Mouse (Mus musculus): ENCODE data around the gene Arhgap24. TPM values are rescaled to one million over a fixed set of nuclear protein-coding genes. Genes with fewer than 3 reads are reported as not detected.

The Arhgap24 gene
- polyA plus RNA-seq, 1 experiment = 21.3 TPM

DNA sequence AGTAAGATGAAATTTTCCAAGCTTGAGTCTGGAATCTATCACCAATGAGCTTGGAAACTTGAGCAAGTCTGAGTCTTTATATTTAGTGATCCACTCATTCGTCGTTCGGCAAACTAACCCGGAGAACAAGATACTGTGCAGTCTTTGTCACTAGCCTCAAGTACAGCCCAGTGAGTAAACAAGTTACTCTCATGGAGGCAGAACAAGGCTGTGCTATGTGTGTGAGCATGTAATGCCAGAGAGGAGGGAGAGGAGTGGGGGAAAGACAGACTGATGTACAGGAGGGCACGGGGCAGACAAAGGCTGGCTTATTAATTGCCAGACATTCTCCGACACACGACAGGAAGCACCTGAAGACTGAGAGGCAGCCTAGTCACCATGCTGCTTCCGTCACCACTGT lies 97.2 kb downstream of the Arhgap24 start:
- DNase-seq (ENCODE audit: low spot score) = no peak

DNA sequence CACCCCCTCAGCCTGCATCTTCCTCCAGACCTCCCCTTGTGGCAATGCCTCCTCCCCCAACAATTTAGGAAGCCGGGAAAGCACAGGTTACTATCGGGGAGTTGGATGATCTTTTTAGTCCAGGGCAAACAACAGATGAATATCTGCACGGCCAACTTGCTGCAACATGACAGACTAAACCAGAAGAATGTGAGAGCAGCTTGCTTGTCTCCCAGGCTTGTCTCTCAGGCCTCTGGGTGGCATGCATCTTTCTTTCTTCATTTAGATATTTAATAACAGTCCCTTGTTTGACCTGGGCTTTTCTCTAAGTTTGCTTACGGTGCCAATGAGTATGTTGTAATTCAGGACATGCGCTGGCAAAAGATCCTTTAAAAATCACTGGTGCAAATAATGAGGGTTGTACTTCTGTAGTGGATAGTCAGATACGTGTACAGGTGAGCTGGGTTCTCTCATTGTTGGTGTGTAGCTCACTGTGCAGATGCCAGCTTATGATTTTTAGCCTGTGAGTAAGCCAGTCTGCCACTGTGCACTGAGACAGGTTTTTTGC lies 101.7 kb downstream of the Arhgap24 start:
- no peak for DNase-seq (ENCODE audit: low spot score)

DNA sequence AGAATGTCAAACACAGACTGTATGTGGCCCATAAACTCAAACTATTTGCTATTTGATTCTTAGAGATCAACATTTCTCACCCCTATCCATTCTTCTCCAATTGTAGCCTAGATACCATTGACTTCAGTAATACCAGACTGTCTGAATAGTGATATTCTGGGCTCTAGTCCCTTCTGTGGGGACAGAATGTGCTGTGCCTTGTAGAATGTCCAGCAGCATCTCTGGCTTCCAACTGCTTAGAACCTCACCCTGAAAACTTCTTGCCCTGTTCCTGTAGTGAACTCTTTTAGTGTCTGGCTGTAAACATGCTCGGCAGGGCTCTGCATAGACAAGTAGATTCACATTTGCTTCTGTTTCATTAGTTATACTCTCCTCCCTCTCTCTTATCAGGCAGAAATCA lies 110.2 kb downstream of the Arhgap24 start:
- DNase-seq (ENCODE audit: low spot score) = no peak

DNA sequence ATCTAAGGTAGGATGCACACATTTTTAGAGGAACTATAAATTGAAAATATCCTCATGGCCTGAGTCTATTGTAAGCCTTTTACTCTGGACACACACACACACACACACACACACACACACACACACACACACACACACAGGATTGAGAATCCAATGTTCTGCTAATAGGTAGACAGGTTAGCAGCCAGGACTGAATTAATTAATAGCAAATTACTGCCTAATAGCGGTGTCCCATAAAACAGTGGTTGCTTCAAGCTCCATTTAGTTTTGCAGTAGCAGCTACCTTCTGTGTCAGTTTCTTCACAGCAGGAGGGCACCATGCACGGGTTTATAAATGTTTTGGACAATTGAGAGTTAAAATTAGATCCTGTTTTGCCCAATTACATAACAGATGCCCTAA lies 111.9 kb downstream of the Arhgap24 start:
- DNase-seq (ENCODE audit: low spot score) = no peak

DNA sequence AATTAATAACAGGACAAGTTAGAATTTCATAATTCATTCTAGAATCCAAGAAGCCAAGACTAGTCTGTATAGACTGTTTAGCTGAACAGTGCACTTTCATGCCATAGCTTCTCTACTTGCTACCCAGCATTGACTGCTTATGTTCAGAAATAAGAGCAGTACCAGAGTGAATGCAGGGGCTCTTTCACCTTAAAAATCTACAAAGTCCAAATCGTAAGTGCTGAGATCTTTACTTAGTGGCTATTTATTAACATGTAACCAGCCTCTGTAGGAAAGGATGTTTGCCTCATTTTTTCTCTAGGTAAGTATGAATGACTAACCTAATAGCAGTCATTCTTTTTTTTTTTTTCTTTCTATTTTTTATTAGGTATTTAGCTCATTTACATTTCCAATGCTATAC lies 117.9 kb downstream of the Arhgap24 start:
- DNase-seq (ENCODE audit: low spot score) = no peak

DNA sequence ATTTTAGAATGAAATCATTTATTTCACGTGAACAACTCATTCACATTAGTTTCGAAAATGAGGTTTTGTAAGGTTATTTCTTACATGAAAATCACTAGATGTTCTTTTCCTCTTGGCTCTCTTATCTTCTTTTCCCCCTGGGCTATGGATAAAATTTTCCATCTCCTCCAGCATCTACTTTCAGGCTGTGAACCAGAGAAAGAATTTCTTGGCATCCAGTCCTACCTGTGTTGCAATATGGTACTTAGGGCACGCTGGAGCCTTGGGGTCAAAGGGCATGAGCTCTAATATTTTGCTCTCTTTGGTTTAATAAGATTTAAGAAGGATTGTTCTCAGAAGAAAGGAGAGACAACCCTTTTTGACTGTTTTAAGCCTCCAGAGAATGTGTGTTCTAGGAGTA lies 132.4 kb downstream of the Arhgap24 start:
- DNase-seq (ENCODE audit: low spot score) = no peak

DNA sequence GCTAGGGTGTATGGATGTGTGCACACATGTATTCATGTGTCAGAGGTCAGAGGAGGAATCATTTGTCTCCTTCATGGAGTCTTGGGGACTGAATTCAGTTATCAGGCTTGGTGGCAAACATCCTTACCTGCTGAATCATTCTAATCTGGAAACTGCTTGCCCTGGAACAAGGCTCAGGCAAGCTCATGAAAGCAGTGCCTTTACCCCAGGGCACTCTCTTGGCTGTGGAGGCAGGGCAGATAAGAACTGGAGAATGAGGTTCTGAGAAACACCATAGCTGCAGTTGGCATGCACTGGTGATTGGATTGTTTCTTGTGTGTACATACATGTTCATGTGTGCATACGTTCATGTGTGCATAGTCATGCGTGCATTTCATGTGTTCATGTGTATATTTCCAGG lies 132.9 kb downstream of the Arhgap24 start:
- DNase-seq (ENCODE audit: low spot score) = no peak

DNA sequence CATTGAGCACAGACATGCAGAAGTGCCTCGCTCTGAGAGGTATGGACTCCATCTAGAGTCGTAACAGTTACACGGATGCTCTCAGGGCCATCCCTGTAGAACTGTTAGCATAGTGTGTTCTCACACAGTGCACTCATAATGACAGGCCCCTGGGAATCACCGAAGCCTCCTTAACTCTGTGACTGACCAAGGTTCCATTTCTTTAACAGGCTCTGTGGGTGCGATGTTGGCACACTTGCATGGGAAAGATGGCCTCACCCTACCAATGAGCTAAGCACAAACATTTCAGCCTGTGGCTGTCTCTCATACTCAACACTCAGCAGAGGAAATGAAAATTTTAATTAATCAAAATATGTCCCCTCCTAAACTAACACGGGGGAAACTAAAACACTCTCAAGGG lies 134.1 kb downstream of the Arhgap24 start:
- DNase-seq (ENCODE audit: low spot score) = no peak

DNA sequence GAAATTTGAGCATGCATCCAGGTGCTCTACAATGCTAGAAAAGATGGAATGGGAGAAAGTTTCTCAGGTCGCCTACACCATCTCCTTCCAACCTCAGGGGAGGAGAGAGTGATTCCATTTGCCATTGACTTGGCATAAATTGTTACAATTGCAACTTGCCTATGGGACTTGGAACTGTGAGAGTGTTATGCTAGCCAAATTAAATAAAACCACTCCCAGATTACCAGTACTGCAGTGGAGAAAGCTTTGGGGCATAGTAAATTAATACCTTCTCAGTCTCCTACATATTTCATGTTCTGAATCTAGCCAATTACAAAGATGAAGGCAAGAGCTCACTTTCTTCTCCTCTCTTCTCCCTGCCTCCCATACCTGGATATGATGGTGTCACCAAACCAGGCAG lies 139.8 kb downstream of the Arhgap24 start:
- DNase-seq (ENCODE audit: low spot score) = no peak

DNA sequence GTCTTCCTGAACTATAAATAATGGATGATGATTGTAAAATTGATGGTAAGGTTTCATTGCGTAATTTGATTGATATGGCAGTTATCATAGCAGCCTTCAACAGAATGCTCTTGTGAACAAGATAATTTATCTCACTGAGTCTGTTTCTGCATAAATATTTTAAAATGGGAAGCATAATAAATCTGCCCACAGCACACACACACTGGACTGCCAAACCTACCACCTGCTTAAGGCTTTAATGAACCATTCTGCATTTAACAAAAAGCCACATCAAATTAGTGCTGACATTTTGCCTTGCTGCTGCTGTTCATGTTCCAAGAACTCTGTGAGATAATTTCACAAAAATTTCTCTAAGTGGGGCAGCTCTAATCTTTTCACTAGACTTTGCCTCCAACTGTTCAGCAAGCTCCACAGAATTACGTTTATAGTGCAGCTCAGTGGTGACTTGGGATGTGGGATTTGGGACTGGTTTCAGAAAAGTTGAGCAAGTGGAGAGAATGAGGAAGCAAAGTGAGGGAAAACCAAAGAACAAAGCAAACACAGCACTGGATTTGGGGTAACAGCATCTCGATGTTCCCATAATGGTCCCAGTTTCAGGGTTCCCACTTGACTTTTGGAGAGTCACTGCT lies 142.7 kb downstream of the Arhgap24 start:
- DNase-seq (ENCODE audit: low spot score) = no peak

DNA sequence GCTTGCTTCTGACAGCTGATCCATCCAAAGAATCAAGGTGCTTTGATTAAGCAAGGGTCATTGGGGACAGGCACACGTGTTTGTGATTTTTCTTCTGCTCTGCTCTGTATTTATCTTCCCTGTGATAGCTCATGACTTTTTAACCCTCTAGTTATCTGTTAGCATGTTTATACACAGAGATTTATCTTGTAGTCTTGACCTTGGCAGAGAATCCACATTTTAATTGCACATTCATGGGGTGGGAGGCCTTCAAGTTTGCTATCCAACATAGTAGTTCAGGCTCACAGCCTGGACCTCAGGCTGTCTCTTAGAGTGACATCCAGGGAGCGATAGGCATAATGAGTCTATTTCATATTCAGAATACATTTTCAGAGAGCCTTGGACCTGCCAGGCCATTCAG lies 145.5 kb downstream of the Arhgap24 start:
- DNase-seq (ENCODE audit: low spot score) = no peak

DNA sequence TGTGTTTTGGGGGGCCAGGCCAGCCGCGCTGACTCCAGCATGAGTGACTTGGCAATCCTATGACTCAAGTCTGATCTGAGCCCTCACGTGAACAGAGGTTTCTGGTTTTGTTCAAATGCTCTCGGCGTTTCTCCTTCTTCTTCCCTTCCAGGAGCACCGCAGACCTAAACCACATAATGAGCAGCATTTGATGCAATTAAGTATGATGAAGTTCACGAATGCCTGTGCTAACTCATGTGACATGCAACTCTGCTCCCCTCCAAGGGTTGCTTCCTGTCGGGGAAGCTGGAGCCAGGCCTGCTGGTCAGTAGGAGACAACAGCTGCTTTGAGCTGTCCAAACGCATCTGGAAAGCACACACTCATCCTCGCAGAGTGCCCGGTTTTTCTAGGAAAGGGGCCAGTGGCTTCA lies 148.2 kb downstream of the Arhgap24 start:
- no peak for DNase-seq (ENCODE audit: low spot score)

DNA sequence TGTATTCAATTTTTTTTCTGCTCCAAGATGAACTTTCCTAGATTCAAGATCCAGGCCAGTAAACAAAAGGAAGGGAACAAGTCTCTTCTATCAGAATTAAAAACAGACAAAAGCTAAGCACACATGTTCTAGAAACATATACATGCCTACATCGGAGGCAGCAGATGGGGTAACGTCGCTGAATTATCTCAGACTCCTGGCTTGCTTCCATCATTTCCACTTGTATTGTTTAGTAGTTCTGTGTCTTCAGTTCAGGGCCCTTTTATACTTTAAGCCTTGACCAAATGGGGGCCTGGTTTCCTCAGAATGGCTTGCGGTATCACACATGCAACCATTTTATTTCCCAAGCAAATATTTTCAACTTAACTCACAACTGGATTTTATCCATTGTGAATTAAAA lies 154.4 kb downstream of the Arhgap24 start:
- no peak for DNase-seq (ENCODE audit: low spot score)

DNA sequence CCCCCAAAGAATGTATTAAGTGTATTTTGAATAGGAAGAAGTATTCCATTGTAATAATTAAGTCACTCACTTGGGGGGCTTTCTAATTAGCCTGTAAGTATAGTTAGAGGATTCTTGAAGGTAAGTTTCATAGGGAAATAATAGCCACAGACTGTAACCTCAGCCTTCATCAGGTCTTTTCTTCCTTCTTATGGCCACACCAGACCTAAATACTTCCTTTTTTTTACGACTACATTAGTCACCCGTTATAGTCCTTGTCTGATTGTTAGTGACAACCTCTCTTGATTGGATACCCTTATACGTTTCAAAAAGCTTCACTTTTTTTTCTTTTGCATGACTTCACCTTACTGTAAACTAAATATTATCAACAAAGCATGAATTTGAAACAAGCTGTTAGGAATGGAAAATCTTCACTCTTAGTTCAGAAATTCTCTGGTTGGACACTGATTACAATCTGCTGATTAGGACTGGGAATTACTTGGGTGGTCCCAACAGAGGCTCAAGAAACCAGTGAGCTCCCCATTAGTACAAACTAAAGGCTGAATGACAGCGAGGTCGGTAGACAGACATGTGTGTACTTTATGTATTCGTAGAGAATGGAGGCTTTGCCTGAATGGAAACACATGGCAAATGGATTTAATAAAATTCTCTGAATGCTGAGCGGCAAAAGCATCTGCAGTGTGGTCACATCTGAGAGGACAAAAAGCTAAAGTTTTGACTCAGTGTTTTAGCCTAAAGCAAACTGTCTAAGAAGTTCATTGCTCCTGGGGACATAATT lies 158.8 kb downstream of the Arhgap24 start:
- DNase-seq (ENCODE audit: low spot score) = no peak

DNA sequence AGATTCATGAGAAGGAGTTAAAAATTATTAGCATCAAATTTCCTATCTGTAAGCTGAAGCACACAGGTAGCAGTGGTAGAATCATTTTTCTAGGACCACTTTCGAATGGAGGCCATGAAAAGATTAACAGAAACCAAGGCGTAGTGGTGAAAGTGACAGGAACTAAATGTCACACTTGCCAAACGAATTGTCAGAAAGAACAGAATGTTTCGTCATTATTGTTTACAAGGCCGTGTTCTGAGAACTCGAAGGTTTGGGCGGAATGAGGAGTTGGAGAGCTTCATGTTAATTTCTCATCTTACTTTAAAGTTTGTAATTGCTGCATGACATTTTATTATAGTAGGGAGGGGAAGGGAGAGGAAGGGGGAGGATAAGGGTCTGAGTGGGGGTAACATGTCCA lies 162.2 kb downstream of the Arhgap24 start:
- no peak for DNase-seq (ENCODE audit: low spot score)

DNA sequence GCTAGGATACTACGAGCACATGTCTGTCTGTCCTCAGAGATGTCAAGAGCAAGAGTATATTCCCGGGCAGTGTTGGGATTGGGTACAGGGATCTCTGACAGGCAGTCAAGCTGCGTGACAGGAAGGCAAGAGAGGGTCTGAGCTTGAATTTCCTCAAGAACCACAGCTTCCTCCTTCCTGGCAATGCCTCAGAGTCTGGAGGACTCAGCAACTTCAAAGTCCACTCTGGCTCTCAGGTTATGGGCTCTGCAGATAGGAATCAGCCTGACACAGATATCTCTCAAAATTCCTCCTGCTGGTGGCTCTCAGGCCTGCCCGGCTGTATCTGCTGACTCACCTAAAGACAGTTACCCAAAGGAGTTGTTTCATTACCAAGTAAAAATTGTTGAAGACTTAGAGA lies 162.6 kb downstream of the Arhgap24 start:
- no peak for DNase-seq (ENCODE audit: low spot score)

DNA sequence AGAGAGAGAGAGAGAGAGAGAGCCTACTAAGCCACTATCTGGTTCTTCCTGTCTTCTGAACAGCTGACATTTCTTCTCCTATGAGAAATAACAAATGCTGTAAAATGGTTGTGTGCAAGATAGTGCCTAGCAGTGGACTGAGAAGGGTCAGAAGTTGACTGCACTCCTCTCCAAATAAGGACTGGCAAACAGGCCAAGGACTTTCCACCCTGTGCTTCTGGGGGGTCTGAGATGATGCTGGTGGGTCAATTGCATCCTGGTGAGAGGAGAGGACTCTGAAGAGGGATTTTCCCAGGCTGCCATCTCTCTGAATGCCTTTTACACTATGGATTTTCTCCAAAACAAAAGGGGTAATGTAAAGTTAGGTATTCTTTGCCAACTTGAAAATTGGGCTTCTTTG lies 177.9 kb downstream of the Arhgap24 start:
- no peak for DNase-seq (ENCODE audit: low spot score)

DNA sequence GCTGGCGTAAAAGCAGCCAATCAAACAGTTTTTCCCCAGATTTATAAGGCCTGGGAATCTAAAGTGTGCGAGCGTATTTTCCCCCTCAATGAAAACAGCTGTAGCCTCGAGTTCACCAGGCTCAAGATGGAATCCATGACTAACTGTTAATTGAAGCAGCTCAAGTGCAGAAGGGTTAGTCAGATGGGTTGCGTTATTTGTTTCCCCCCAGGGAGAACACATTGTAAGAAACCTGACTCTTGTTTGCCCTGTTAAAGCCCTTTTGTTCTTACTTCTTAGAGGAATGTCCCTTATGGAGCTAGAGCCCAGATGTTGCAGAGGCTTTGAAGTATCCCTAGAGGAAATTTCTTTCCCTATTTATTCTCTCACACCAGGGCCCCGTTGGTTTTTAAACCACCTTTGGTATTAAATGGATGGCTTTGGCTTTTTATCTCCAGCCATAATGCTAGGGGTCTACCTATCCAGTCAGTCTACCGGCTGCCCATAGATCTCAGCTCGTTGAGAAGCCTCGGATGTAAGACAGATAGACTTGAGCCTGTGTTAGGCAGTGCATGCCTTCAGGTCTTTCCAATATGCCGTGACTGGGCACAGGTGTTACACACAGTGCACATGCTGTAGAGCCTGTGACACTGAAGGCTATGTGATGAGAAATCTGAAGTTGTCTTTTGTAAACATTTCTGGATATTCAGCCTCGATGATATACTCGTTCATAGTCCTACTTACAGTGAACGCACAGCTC lies 184.0 kb downstream of the Arhgap24 start:
- no peak for DNase-seq (ENCODE audit: low spot score)

DNA sequence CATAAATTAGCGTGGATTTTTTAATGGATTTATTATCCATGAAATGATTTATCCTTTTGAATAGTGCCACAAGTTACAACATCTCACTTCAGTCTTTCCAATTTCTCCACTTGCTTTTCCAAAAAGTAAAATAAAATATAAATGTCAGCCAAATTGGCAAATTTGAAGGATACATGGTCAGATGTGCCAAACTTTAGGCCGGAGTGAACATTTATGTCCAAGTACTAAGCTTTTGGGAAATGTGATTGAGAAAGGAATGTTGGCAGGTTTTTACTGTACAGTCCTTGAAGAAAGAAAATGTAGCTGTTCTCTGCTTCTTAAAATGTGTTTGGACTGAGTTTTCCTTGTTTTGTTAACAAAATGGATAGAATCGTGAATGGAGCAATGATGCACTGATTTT lies 185.7 kb downstream of the Arhgap24 start:
- DNase-seq (ENCODE audit: low spot score) = no peak

DNA sequence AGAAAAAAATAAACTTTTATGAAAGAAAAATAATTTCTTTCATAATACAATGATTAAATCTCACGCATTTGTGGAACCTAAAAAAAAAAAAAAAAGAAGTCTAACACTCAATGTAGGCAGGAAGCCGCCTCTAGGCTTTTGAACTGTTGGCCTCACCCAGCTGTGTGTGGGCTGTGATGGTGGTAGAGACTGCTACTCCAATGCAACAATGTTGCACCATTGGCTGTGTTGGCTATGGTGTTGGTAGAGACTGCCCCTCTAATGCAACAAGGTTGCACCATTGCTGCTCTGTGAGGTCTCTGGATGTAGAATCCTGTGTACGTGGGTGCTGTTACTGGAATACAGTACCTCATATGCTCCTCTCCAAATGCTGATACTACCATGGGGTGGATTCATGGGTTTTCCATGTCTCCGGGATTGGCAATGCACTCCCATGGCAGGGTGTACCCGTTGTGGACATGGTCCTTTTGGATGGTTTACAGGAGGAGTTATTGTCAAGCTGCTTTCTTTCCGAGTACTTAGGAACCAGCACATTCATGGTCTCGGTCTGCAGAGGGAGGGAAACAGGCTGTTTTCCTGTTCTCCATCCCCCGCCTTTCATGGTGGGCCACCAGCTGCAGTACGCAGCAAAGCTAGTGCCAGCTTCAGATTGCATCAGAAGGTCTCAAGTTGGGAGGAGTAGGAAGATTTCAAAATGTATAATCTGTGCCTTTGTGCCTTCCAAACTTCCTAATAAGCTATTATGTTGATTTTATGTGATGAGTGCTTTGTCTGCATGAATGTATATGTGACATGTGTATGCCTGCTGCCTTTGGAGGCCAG lies 186.8 kb downstream of the Arhgap24 start:
- no peak for DNase-seq (ENCODE audit: low spot score)

DNA sequence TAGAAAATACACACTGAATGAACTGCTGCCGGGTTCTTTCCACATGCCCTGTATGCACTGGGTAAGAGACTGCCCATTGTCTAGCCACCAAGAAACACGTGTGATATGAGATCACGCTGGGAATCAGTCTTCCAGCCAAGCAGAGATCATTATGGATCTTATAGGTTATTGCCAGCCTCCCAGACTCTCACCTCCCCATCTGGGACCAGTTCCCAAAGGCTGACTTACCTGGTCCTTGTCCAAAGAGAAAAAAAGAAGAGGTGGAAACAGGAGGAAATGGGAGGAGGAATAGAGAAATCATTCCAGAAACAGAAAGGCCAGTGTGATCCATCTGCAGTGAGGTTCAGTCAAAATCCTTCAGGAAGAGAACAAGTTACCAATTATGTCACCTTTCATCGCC lies 189.0 kb downstream of the Arhgap24 start:
- DNase-seq (ENCODE audit: low spot score) = no peak

All from urinary bladder, adult 2 months (tissue).